Mouse (Mus musculus) ES-Bruce4 (cell line): ENCODE results near the gene Tpst1.

Source experiments
- CTCF ChIP-seq: IDR thresholded peaks from one replicate; pipeline ENCODE4 v1.8.1; 2011; ENCODE audit warnings: low read depth, low read length
- EP300 ChIP-seq: IDR thresholded peaks from 2 replicates; pipeline ENCODE4 v1.6.1; 2011; ENCODE audit warnings: low read depth, low read length; ENCODE audit not compliant: insufficient read depth
- POLR2A ChIP-seq: IDR thresholded peaks from one replicate; pipeline ENCODE4 v1.8.1; 2011; ENCODE audit warnings: low read length; ENCODE audit not compliant: insufficient read depth

- TF ChIP-seq CTCF (no peak), POLR2A (no peak), EP300 (no peak)
Measured at GRCm38 (mm10) chr5:130029142-130029897, 43.8 kb upstream of the Tpst1 start, which contains the start of the genes Asl and Crcp.
